Mouse (Mus musculus): Measurements from ENCODE around the gene Myo18a.

The Myo18a gene

GRCm38 (mm10) chr11:77900187-77900586 is 137.1 kb downstream of the Myo18a start:
- no peak for DNase-seq (ENCODE audit: low spot score)

- DNase-seq (ENCODE audit: low spot score) = peak; percentile 49
These were observed 137.7 kb downstream of the Myo18a start for GRCm38 (mm10) chr11:77900696-77901095.

- DNase-seq (ENCODE audit: low spot score) = no peak
These were observed 138.3 kb downstream of the Myo18a start for GRCm38 (mm10) chr11:77901366-77901765.

GRCm38 (mm10) chr11:77901775-77902355 is 138.8 kb downstream of the Myo18a start:
- DNase-seq (ENCODE audit: low spot score) = peak; percentile 50

GRCm38 (mm10) chr11:77903761-77904160 is 140.7 kb downstream of the Myo18a start:
- DNase-seq (ENCODE audit: low spot score) = peak; percentile 42

GRCm38 (mm10) chr11:77904707-77905106 is 141.7 kb downstream of the Myo18a start:
- no peak for DNase-seq (ENCODE audit: low spot score)

- DNase-seq (ENCODE audit: low spot score) = no peak
These were observed 143.1 kb downstream of the Myo18a start for GRCm38 (mm10) chr11:77906097-77906687.

- no peak for DNase-seq (ENCODE audit: low spot score)
These were observed 143.7 kb downstream of the Myo18a start for GRCm38 (mm10) chr11:77906747-77907174.

GRCm38 (mm10) chr11:77908468-77908867 is 145.4 kb downstream of the Myo18a start:
- no peak for DNase-seq (ENCODE audit: low spot score)

GRCm38 (mm10) chr11:77909376-77909775 is 146.3 kb downstream of the Myo18a start:
- no peak for DNase-seq (ENCODE audit: low spot score)

GRCm38 (mm10) chr11:77909776-77910175 is 146.7 kb downstream of the Myo18a start:
- DNase-seq (ENCODE audit: low spot score) = no peak

- no peak for DNase-seq (ENCODE audit: low spot score)
These were observed 150.5 kb downstream of the Myo18a start for GRCm38 (mm10) chr11:77913505-77913904.

GRCm38 (mm10) chr11:77914598-77915260 is 151.7 kb downstream of the Myo18a start:
- no peak for DNase-seq (ENCODE audit: low spot score)
